Mouse (Mus musculus) T-cell, adult 2 months (primary cell): Measurements from ENCODE around the gene Pla2g4d.

Source experiments
- DNase-seq: peaks from one replicate; pipeline ENCODE4 v3.0.0; 2022; ENCODE audit warnings: low spot score

Gene Pla2g4d

DNA sequence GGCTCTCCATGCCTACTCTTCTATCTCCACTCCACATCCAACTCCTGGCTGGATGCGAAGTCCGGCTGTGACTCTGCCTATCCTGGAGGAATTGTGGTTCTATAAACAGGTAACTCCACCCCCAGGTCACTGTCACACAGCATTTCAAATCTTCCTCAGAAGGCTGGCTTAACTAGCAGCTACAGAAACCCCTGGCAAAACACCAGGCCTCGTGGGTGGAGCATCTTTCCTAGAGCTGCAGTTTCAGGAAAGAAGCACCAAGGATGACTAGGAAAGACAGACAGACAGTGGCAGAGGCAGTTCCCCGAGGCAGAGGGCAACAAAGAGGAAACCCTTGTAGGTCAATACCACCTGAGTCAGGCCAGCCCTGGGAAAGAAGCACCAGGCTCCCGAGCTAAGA is at the start of gene Pla2g4d:
TSS of gene Pla2g4d (minus strand) at position 203 of the 400 bp plus-strand sequence.
- no peak for DNase-seq

DNA sequence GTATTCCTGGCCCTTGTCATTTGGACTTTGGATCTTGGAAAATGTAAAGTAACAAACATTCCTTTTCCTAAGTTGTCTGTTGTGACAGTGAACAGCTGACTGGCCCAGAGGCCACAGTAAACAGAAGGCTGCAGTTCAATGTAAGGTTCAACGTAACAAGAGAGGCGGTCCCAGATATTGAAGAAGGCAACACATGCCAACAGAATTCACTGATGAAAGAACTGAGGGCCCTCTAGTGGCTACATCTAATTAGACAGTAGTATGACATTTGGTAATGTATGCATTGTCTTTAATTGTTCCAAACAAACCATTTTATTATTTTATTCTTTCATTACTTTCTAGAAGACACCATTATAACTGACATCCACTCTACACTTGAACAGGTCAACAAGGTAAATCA is 48.9 kb upstream of the Pla2g4d start:
- DNase-seq, result no peak

GRCm38 (mm10) chr2:120331575-120331974 is 42.6 kb upstream of the Pla2g4d start:
- DNase-seq, result no peak

- no peak for DNase-seq
Measured at GRCm38 (mm10) chr2:120315077-120315476, 26.1 kb upstream of the Pla2g4d start.

- DNase-seq, result no peak
Measured at GRCm38 (mm10) chr2:120314487-120314886, 25.5 kb upstream of the Pla2g4d start.

DNA sequence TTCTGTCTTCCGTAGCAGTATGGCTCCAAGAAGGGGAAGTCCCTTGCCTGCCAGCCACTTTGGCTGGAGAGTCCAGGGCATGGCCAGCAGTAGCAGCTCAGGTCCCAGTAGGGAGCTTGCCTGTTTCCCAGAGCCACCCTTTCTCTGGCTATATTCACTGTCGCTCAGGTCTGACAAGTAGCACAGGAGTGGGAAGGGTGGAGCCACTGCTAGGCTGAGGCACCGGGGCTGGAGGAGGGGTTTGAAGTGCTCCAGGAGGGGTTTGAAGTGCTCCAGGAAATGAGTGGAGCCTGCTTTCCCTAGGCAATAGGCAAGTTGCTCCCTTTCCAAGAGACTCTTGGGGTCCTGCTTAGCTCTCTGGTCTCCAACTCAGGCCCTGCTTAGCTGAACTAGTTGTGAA is 25.0 kb upstream of the Pla2g4d start, which contains the start of gene Pla2g4f:
TSS of gene Pla2g4f (minus strand) at position 190 of the 400 bp plus-strand sequence.
- no peak for DNase-seq

GRCm38 (mm10) chr2:120312276-120312825 is 23.4 kb upstream of the Pla2g4d start:
- DNase-seq, result no peak

DNA sequence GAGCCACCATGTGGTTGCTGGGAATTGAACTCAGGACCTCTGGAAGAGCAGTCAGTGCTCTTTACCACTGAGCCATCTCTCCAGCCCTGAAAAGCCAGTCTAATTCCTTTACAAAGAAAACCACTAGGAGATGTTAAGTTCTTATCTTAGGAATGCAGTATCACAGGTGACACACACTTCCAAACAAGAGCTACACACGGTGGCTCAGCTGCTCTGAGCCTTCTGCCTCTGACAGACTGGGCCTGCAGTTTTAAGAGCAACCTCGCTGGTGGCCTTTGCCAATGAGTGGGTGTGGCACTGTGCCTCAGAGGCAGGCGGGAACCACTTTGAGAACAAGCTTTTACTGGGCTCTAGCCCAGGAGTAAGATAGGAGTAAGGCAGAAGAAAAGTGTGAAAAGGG is 15.1 kb upstream of the Pla2g4d start:
- DNase-seq, result no peak

DNA sequence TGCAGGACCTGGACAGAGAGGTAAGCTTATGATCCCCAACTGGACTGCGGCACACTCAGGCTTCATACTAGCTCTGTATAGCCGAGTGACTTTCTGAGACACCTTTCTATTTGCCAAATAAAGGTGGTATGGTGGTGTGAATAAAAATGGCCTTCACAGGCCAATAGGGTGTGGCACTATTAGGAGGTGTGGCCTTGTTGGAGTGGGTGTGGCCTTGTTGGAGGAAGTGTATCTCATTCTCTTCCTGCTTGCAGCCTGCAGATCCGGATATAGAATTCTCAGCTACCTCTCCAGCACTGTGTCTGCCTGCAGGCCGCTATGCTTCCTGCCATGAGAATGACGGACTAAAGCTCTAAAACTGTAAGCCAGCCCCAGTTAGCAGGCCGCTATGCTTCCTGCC is 12.1 kb upstream of the Pla2g4d start:
- DNase-seq, result no peak

DNA sequence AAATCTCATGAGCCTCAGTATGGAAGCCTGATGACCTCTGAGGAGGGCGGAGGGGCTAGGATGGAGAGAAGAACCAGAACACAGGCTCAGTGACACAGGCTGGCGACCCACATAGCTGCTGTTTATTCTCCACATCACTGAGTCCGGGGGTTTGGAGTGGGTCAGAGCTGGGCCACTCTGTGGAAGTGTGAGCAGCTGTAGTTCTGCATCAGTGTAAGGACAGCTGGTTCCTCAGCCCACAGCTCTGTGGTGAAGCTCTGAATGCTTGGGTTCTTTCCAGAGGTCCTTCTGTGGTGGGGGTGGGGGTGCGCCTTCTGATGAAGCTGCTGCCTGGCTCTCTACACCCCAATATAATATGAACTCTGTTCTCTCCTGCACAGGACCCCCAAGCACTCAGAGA is 10.9 kb upstream of the Pla2g4d start:
- no peak for DNase-seq

DNA sequence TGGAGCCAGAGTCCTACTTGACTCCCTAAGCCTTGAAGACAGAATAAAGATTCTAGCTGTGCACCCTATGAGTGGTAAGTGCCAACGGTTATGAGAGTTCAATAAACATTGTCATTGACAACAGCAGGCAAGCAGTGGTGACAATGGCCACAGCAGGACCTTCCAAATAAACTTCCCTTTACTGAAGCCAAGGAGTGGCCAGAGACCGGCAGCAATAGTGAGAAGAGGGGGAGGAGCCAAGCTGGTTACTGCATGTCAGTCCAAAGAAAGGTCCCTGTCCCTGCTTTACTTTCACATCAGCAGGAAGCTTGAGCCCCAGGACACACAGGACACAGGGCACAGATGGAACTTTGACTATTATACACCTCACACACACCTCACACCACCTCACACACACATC is 7.2 kb upstream of the Pla2g4d start:
- DNase-seq, result no peak

DNA sequence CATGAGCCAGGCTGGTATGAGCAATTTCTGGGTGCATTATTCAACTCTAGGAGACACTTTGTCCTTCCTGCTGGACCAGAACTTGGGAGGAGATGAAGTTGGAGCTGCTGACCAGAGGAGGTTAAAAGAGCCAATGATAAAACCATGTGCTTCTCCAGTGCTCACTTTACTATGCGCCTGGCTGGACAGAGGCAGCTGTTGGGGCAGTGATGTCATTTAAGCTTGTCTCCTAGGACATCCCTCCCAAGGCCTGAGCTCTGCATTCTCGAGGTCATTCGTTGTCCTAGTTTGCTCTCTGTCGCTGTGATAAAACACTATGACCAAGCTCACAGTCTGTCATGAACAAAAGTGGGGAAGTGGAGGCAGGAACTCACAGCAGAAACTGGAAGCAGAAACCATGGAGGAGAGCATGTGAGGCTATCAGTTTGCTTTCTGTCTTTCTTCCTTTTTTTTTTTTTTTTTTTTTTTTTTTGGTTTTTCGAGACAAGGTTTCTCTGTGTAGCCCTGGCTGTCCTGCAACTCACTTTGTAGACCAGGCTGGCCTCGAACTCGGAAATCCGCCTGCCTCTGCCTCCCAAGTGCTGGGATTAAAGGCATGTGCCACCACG is 2.6 kb upstream of the Pla2g4d start:
- DNase-seq, result no peak

DNA sequence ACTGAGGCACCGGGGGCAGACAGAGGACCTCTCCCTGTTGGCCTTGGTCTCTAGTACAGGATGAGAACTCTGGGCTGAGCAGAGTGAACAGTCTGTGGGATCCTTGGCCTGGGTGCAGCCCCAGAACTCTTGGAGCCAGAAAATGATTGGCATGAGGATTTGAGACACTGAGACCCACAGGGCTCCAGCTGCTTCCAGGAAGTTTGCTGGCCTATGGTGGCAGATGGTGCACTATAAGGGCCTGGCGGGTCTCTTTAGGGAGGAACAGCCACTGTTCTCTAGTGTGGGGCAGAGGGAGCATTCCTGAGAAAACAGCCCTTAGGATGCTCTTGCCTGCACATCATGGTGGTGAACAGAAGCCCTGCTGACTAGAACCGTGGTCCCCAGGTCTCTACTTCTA is 596 bp downstream of the Pla2g4d start:
- DNase-seq, result no peak

GRCm38 (mm10) chr2:120285639-120286038 is 3.4 kb downstream of the Pla2g4d start:
- DNase-seq, result no peak

DNA sequence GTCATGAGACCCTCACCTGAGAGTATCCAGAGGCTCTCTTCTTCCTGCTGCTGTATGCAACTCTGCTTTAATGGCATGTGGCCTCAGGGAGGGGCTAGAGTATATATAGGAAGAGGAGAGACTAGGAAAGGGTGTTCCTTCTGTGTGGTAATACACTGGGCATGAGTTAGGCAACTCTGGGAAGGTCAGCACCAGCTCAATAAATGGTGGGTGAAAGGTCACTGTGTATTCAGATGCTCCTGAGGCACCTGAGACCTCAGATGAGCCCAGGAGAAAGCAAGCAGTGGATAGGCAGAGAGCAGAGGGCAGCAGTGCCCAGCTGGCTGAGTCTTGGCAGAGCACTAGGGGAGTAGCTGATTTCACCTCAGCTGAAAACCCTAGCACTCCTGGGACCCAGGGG is 4.3 kb downstream of the Pla2g4d start:
- no peak for DNase-seq

GRCm38 (mm10) chr2:120284094-120284493 is 4.9 kb downstream of the Pla2g4d start:
- no peak for DNase-seq

DNA sequence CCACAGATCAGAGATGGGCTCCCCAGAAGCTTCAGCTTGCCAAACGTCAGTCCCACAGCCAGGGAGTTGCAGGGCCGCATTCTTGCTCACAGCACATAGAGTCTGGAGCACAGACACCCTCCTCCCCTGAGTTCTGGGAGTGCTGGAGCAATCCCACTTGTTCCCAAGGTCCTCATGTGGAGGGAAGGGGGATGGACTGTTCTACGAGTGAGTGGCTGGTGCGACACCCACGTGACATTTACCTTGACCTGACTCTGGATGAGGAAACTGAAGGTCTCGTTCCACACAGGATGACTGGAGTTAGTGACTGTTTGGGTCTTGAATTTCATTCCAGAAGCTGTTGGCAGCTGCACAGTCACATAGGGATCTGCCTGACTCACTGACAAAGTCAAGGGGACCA is 5.4 kb downstream of the Pla2g4d start:
- DNase-seq, result no peak

- no peak for DNase-seq
Measured at GRCm38 (mm10) chr2:120281221-120281620, 7.8 kb downstream of the Pla2g4d start.

- DNase-seq, result peak; percentile 8
Measured at GRCm38 (mm10) chr2:120279961-120280360, 9.0 kb downstream of the Pla2g4d start.

DNA sequence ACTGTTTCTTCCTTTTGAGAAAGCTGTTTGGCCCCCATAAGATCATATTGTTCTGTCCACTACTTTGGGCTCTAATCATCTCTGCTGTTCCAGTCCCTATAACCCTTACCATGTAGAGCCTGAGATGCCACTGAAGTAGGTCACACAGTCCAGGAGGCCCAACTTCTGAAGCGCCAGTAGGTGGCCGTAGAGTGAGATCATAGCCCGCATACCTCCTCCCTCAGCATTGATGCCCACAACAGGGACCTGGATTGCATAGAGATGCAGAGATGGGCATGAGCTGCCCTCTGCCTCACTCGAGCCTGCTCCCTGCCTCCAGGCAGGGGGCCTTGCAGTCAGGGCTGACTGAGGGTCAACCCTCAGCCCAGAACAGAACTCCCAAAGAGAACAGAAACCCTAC is 12.0 kb downstream of the Pla2g4d start:
- no peak for DNase-seq

DNA sequence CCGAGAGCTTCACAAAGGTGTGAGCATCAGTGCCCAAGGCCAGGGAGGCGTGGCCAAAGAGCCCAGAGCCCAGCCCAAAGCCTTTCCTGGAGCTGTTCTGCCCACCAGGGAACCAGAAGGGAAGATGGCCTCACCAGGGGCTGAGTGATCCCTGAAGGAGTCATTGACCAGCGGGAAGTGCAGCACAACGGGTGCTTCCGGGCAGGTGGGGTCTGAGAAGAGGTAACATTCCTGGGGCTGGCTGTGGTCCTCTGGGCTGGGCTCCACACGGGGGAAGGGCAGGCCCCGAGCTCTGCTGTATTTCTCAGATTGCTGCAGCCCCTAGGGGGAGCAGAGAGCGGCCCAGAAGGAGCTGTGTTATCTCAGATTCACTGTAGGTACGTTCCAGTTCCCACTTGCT is 20.4 kb downstream of the Pla2g4d start:
- no peak for DNase-seq

DNA sequence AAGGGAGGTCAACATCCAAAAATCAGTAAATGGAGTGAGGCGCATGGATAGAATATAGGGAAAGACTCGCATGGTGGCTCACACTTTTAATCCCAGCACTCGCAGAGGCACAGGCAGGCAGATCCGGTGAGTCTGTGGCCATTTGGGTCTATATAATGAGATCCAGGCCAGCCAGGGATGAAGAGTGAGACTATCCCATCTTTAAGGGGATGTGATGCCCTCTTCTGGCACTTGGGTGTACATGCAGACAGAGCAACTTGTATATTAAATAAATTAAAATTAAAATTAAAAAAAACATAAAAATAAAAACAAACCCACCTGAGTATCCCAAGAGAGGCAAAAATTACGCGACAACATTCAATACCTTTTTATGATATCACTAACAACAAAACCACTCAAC is 23.5 kb downstream of the Pla2g4d start:
- no peak for DNase-seq

GRCm38 (mm10) chr2:120264858-120265257 is 24.1 kb downstream of the Pla2g4d start:
- DNase-seq, result no peak

DNA sequence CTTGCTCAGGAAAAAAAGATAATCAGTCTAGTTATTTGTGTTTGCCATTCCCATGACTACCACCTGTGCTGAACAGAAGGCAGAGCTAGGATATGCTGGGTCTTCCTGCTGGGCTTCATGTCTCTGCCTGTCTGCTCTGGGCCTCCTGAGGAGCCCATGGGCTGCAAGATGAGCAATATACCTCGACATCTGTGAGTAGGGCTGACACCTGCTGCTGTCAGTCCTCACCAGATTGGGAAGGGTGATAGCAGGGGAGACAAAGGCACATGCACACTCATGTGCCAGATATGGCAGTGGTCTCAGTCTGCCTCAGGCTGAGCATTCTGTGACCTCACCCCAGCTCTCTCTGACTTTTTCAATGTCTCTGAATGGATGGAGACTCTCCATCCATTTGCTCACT is 26.1 kb downstream of the Pla2g4d start:
- DNase-seq, result no peak
